Mouse (Mus musculus): ENCODE data around the gene Arl14ep. TPM values are rescaled to one million over a fixed set of nuclear protein-coding genes. Genes with fewer than 3 reads are reported as not detected.

Gene Arl14ep
- polyA plus RNA-seq, 1 experiment from 2014 or later: 45.8 TPM

- WGBS: 59% methylated on average over 5 of the region's 5 CpGs
- Histone ChIP-seq H3K9me3 (ENCODE audit: low read length) (no peaks in the 10 kb centered on the region), H3K36me3 (ENCODE audit: insufficient read depth, low read length) (peaks cover 17% of the 10 kb centered on the region), H3K9ac (replicated peaks; ENCODE audit: low read length) (no peak overlapping the region), H3K27ac (ENCODE audit: low read length) (no peak overlapping the region), H3K27me3 (ENCODE audit: insufficient read depth, low read length) (no peaks in the 10 kb centered on the region), H3K4me2 (replicated peaks; ENCODE audit: low read depth, low read length) (no peak overlapping the region), H3K4me3 (ENCODE audit: low read length) (no peak overlapping the region), H3K4me1 (ENCODE audit: insufficient read depth, low read length) (peaks cover 15% of the 10 kb centered on the region; the same call in 1 of the 2 replicates)
- peak; percentile 39; the same call in 1 of the 2 replicates for ATAC-seq (ENCODE audit: low FRiP score, low TSS enrichment)
Observed at GRCm38 (mm10) chr2:106959380-106959779, 14.8 kb downstream of the Arl14ep start.

- ATAC-seq (ENCODE audit: low FRiP score, low TSS enrichment): peak; percentile 64
- peaks cover 15% of the 10 kb centered on the region; the same call in 1 of the 2 replicates for H3K4me1 ChIP-seq (ENCODE audit: insufficient read depth, low read length)
- H3K4me3 ChIP-seq (ENCODE audit: low read length): no peak overlapping the region
- no peaks in the 10 kb centered on the region for H3K27me3 ChIP-seq (ENCODE audit: insufficient read depth, low read length)
- no peak overlapping the region for H3K4me2 ChIP-seq (replicated peaks; ENCODE audit: low read depth, low read length)
- WGBS: 46% methylated on average over 6 of the region's 6 CpGs
- peaks cover 14% of the 10 kb centered on the region for H3K36me3 ChIP-seq (ENCODE audit: insufficient read depth, low read length)
- no peak overlapping the region for H3K9ac ChIP-seq (replicated peaks; ENCODE audit: low read length)
- no peaks in the 10 kb centered on the region for H3K9me3 ChIP-seq (ENCODE audit: low read length)
- no peak overlapping the region for H3K27ac ChIP-seq (ENCODE audit: low read length)
Observed at GRCm38 (mm10) chr2:106958916-106959315, 15.3 kb downstream of the Arl14ep start.

- no peaks in the 10 kb centered on the region for H3K27me3 ChIP-seq (ENCODE audit: insufficient read depth, low read length)
- no peak overlapping the region for H3K27ac ChIP-seq (ENCODE audit: low read length)
- peaks cover 15% of the 10 kb centered on the region; the same call in 1 of the 2 replicates for H3K4me1 ChIP-seq (ENCODE audit: insufficient read depth, low read length)
- H3K9me3 ChIP-seq (ENCODE audit: low read length): no peaks in the 10 kb centered on the region
- H3K36me3 ChIP-seq (ENCODE audit: insufficient read depth, low read length): no peaks in the 10 kb centered on the region
- ATAC-seq (ENCODE audit: low FRiP score, low TSS enrichment): no peak
- H3K4me3 ChIP-seq (ENCODE audit: low read length): no peak overlapping the region
- 54% methylated on average over 6 of the region's 6 CpGs for WGBS
- H3K4me2 ChIP-seq (replicated peaks; ENCODE audit: low read depth, low read length): 0 out of 2 replicates have a peak overlapping the region, but pooled peaks have one; percentile 1
- H3K9ac ChIP-seq (replicated peaks; ENCODE audit: low read length): no peak overlapping the region
Observed at GRCm38 (mm10) chr2:106956146-106956545, 18.1 kb downstream of the Arl14ep start.

DNA sequence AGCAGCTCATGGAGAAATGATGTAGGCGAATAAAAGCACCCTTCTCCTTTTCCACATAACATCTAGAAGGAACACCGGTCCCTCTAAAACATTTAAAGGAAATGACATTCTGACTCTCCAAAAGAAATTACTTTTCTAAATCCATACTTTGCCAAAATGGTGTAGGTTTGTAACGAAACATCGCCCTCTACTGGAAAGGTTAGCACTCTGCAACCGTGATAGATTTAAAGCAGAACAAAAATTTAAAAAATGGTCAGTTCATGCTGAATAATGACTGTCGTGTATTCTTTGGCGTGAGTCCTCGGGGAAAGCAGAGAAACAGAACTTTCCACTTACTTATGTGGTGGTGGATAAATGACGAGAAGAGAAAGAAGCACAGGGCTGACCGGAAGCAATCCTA lies 18.6 kb downstream of the Arl14ep start:
- H3K36me3 ChIP-seq (ENCODE audit: insufficient read depth, low read length): no peaks in the 10 kb centered on the region
- 10% methylated on average over 10 of the region's 10 CpGs for WGBS
- peaks cover 15% of the 10 kb centered on the region; the same call in 1 of the 2 replicates for H3K4me1 ChIP-seq (ENCODE audit: insufficient read depth, low read length)
- no peak overlapping the region for H3K4me3 ChIP-seq (ENCODE audit: low read length)
- H3K4me2 ChIP-seq (replicated peaks; ENCODE audit: low read depth, low read length): 0 out of 2 replicates have a peak overlapping the region, but pooled peaks have one; percentile 1
- ATAC-seq (ENCODE audit: low FRiP score, low TSS enrichment): no peak
- no peak overlapping the region; the same call in 1 of the 2 replicates for H3K9ac ChIP-seq (replicated peaks; ENCODE audit: low read length)
- no peak overlapping the region for H3K27ac ChIP-seq (ENCODE audit: low read length)
- H3K27me3 ChIP-seq (ENCODE audit: insufficient read depth, low read length): no peaks in the 10 kb centered on the region
- H3K9me3 ChIP-seq (ENCODE audit: low read length): no peaks in the 10 kb centered on the region

GRCm38 (mm10) chr2:106954975-106955374 lies 19.2 kb downstream of the Arl14ep start:
- 50% methylated on average over 6 of the region's 6 CpGs for WGBS
- ATAC-seq (ENCODE audit: low FRiP score, low TSS enrichment): no peak
- Histone ChIP-seq H3K36me3 (ENCODE audit: insufficient read depth, low read length) (no peaks in the 10 kb centered on the region), H3K4me3 (ENCODE audit: low read length) (no peak overlapping the region), H3K27me3 (ENCODE audit: insufficient read depth, low read length) (no peaks in the 10 kb centered on the region), H3K9ac (replicated peaks; ENCODE audit: low read length) (no peak overlapping the region), H3K4me1 (ENCODE audit: insufficient read depth, low read length) (peaks cover 12% of the 10 kb centered on the region; the same call in 1 of the 2 replicates), H3K4me2 (replicated peaks; ENCODE audit: low read depth, low read length) (no peak overlapping the region), H3K27ac (ENCODE audit: low read length) (no peak overlapping the region), H3K9me3 (ENCODE audit: low read length) (no peaks in the 10 kb centered on the region)

GRCm38 (mm10) chr2:106942451-106942850 lies 31.8 kb downstream of the Arl14ep start:
- Histone ChIP-seq H3K27me3 (ENCODE audit: insufficient read depth, low read length) (no peaks in the 10 kb centered on the region), H3K36me3 (ENCODE audit: insufficient read depth, low read length) (no peaks in the 10 kb centered on the region), H3K9me3 (ENCODE audit: low read length) (no peaks in the 10 kb centered on the region), H3K9ac (replicated peaks; ENCODE audit: low read length) (no peak overlapping the region), H3K4me1 (ENCODE audit: insufficient read depth, low read length) (no peaks in the 10 kb centered on the region), H3K4me2 (replicated peaks; ENCODE audit: low read depth, low read length) (no peak overlapping the region), H3K27ac (ENCODE audit: low read length) (no peak overlapping the region), H3K4me3 (ENCODE audit: low read length) (no peak overlapping the region)
- WGBS: 91% methylated on average over 1 of the region's 1 CpGs
- ATAC-seq (ENCODE audit: low FRiP score, low TSS enrichment): no peak

DNA sequence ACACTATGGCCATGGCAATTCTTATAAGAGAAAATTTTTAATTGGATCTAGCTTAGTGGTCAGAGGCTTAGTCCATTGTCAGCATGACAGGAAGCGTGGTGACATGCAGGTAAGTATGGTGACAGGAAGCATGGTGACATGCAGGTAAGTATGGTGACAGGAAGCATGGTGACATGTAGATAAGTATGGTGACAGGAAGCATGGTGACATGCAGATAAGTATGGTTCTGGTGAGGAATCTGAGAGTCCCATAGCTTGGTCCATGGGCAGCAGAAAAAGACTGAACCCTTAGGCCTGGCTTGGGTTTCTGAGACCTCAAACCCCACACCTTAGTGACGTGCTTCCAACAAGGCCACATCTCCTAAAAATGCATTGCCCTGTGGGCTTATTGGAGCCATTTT lies 38.5 kb downstream of the Arl14ep start:
- Histone ChIP-seq H3K9ac (replicated peaks; ENCODE audit: low read length) (no peak overlapping the region), H3K27me3 (ENCODE audit: insufficient read depth, low read length) (no peaks in the 10 kb centered on the region), H3K4me1 (ENCODE audit: insufficient read depth, low read length) (no peaks in the 10 kb centered on the region), H3K9me3 (ENCODE audit: low read length) (no peaks in the 10 kb centered on the region), H3K4me3 (ENCODE audit: low read length) (no peak overlapping the region), H3K36me3 (ENCODE audit: insufficient read depth, low read length) (no peaks in the 10 kb centered on the region), H3K4me2 (replicated peaks; ENCODE audit: low read depth, low read length) (no peak overlapping the region), H3K27ac (ENCODE audit: low read length) (no peak overlapping the region)
- 89% methylated on average over 2 of the region's 2 CpGs for WGBS
- no peak for ATAC-seq (ENCODE audit: low FRiP score, low TSS enrichment)

DNA sequence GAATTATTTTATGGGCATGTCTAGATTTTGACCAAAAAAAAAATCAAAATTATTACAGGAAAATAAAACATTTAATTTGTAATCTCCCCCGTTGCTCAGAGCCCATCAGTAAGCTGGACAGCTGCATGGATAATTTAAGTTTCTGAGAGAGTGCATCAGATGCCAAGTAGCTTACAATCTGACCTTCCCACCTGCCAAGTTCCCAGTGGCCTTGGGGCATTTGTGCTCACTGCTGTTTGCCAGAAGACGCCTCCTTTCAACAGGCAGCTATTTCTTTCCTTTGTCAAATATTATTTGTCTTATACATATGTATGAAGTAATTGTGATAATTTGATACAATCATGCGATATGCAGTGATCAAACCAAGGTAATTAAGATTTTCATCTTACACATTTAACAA lies 44.3 kb downstream of the Arl14ep start:
- no peaks in the 10 kb centered on the region for H3K9me3 ChIP-seq (ENCODE audit: low read length)
- H3K4me3 ChIP-seq (ENCODE audit: low read length): no peak overlapping the region
- H3K36me3 ChIP-seq (ENCODE audit: insufficient read depth, low read length): no peaks in the 10 kb centered on the region
- no peak overlapping the region for H3K9ac ChIP-seq (replicated peaks; ENCODE audit: low read length)
- WGBS: 75% methylated on average over 3 of the region's 3 CpGs
- no peak overlapping the region for H3K27ac ChIP-seq (ENCODE audit: low read length)
- no peaks in the 10 kb centered on the region for H3K4me1 ChIP-seq (ENCODE audit: insufficient read depth, low read length)
- H3K27me3 ChIP-seq (ENCODE audit: insufficient read depth, low read length): no peaks in the 10 kb centered on the region
- ATAC-seq (ENCODE audit: low FRiP score, low TSS enrichment): no peak
- no peak overlapping the region for H3K4me2 ChIP-seq (replicated peaks; ENCODE audit: low read depth, low read length)

Other genes with a start within 250 kb of the Arl14ep start
- gene Fshb, start 85.2 kb upstream of the Arl14ep start, polyA plus RNA-seq (2015; fragmentation: Nextera tagmentation; extraction: Ambion mirVana): not detected in 2 replicates

All from kidney, embryonic 16.5 days (tissue).